Mouse (Mus musculus) neural tube, embryonic 12.5 days (tissue): ENCODE results near the gene Hs3st3a1. TPM values are rescaled to one million over a fixed set of nuclear protein-coding genes. Genes with fewer than 3 reads are reported as not detected.
A peak's percentile ranks its signal among the peaks of the same experiment; 100 is the strongest.

Source experiments
- ATAC-seq: fragments of 200-750 bp; cut with Nextera tagmentation; 2 replicates; pipeline ENCODE4 v1.8.0; 2017; ENCODE audit warnings: low read depth, mild to moderate bottlenecking, moderate TSS enrichment, moderate library complexity; ENCODE audit not compliant: low FRiP score
- H3K27ac ChIP-seq: fragments of 300-500 bp; sonication (generic); 2 replicates; pipeline ENCODE4 v1.5.1; 2016
- H3K27me3 ChIP-seq: fragments of 300-500 bp; sonication (generic); replicated peaks from 2 replicates; pipeline ENCODE4 v1.6.1; 2016; ENCODE audit warnings: mild to moderate bottlenecking
- H3K36me3 ChIP-seq: fragments of 300-500 bp; sonication (generic); 2 replicates; pipeline ENCODE4 v1.6.1; 2016; ENCODE audit warnings: mild to moderate bottlenecking
- H3K4me1 ChIP-seq: fragments of 300-500 bp; sonication (generic); 2 replicates; pipeline ENCODE4 v1.6.1; 2016
- H3K4me2 ChIP-seq: fragments of 300-500 bp; sonication (generic); replicated peaks from 2 replicates; pipeline ENCODE4 v1.6.1; 2016; ENCODE audit warnings: mild to moderate bottlenecking
- H3K4me3 ChIP-seq: fragments of 300-500 bp; sonication (generic); 2 replicates; pipeline ENCODE4 v1.5.1; 2016
- H3K9ac ChIP-seq: fragments of 300-500 bp; sonication (generic); 2 replicates; pipeline ENCODE4 v1.6.1; 2016; ENCODE audit warnings: mild to moderate bottlenecking
- H3K9me3 ChIP-seq: fragments of 300-500 bp; sonication (generic); 2 replicates; pipeline ENCODE4 v1.6.1; 2016; ENCODE audit warnings: mild to moderate bottlenecking
- WGBS: fragments of 180-500 bp; shearing (Covaris S2); methylation state at CpG from one replicate; pipeline ENCODE4 v1.1.7; 2016; 5-methylcytosine and 5-hydroxymethylcytosine counted together
- polyA plus RNA-seq: library from polyadenylated mRNA; unstranded; fragments of >200 nt; fragmentation: Nextera tagmentation; extraction: Ambion mirVana; gene quantifications from 2 replicates; pipeline ENCODE4 v1.2.1, GENCODE M21; 2016

Hs3st3a1 gene
- polyA plus RNA-seq, 1 experiment from 2014 or later: 1.7 TPM

DNA sequence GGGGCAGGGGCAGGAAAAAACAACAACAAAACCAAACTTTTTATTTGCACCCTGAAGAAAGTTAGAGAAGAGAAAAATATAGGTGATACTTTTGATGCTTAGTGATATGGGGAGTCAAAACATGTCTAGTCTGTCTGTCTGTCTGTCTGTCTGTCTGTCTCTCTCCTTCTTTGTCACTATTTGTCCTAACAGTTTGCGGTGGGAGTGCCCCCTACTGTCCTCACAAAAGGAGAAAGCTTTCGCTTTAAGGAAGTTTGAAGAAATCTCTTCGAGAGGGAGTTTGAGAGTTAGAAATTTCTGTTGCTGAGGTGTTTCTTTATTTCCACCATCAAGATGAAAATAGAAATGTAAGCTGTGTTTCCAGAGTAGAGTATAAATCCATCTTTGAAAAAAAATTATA, 3.8 kb downstream of the Hs3st3a1 start:
- H3K4me2 ChIP-seq: peak overlapping the region; percentile 20; the same call in 1 of the 2 replicates
- 36% methylated on average over 3 of the region's 3 CpGs for WGBS
- ATAC-seq: no peak
- no peak overlapping the region for H3K27ac ChIP-seq
- no peaks in the 10 kb centered on the region for H3K36me3 ChIP-seq
- H3K4me3 ChIP-seq: no peak overlapping the region
- no peak overlapping the region for H3K9ac ChIP-seq
- 0 out of 2 replicates have a peak, but pooled peaks cover 4% of the 10 kb centered on the region for H3K27me3 ChIP-seq
- H3K4me1 ChIP-seq: peaks cover 9% of the 10 kb centered on the region; the same call in 1 of the 2 replicates
- no peaks in the 10 kb centered on the region for H3K9me3 ChIP-seq

DNA sequence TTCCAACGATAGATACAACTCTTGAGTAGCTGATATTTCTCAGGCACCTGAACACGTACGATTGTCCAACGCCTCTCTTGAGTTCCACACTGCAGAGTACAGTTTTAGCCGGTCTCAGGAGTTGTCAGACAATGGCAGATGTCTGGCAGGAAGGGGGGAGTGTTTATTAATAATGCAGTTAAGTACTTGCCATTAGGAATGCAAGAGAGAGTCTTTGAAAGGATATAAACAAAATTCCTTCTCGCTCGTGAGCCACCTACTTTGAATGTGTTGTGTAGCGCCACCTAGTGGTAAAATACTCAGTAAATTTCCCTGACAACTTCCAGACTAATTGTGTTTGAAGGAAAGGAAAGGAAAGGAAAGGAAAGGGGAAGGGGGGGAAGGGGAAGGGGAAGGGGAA, 7.0 kb downstream of the Hs3st3a1 start:
- no peak overlapping the region for H3K4me3 ChIP-seq
- no peak overlapping the region for H3K9ac ChIP-seq
- no peaks in the 10 kb centered on the region for H3K9me3 ChIP-seq
- H3K27me3 ChIP-seq: 0 out of 2 replicates have a peak, but pooled peaks cover 4% of the 10 kb centered on the region
- WGBS: 39% methylated on average over 8 of the region's 8 CpGs
- no peak for ATAC-seq
- no peaks in the 10 kb centered on the region for H3K4me1 ChIP-seq
- H3K27ac ChIP-seq: no peak overlapping the region
- no peak overlapping the region for H3K4me2 ChIP-seq
- H3K36me3 ChIP-seq: no peaks in the 10 kb centered on the region

DNA sequence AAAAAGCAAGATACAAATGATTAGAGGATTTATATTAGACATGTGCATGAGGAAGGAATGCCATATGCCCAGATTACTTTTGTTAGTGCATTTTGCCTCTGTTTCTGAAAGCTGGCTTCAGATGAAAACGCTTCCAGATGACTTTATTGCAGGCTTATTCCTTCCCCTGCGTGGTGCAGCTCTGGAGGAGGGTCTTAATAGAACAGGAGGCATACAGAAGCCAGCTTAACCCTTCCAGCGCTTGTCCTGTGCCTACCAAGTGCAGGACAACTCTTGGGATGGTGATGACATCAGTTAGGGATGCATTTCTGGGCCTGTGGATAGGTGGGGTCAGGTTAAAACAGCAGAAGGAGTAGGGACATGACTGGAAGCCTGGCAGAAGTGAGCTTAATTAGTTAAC, 7.6 kb downstream of the Hs3st3a1 start:
- no peak overlapping the region for H3K9ac ChIP-seq
- H3K4me3 ChIP-seq: no peak overlapping the region
- no peaks in the 10 kb centered on the region for H3K4me1 ChIP-seq
- H3K27me3 ChIP-seq: 0 out of 2 replicates have a peak, but pooled peaks cover 2% of the 10 kb centered on the region
- no peaks in the 10 kb centered on the region for H3K9me3 ChIP-seq
- no peak overlapping the region for H3K4me2 ChIP-seq
- no peak for ATAC-seq
- no peaks in the 10 kb centered on the region for H3K36me3 ChIP-seq
- H3K27ac ChIP-seq: no peak overlapping the region
- WGBS: 30% methylated on average over 3 of the region's 3 CpGs

DNA sequence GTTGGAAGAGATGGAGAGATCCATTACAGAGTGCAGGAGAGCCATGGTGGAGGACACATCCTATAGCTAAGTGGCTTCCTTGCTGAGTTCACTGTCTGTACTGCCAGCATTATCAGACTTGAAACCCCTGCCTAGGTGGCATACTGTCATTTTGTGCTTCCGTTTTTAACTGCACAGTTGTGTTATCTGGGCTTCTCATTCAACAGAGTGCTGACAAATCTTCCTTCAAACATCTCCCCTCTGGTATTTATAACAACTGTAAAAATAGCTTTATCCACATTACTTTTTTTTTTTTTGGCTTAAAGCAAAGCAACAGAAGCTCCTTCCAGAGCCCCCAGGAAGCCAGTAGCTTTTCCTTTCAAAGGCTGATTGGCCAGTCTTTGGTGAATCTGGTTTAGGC, 10.1 kb downstream of the Hs3st3a1 start:
- Histone ChIP-seq H3K4me2 (no peak overlapping the region), H3K9me3 (no peaks in the 10 kb centered on the region), H3K36me3 (no peaks in the 10 kb centered on the region)

DNA sequence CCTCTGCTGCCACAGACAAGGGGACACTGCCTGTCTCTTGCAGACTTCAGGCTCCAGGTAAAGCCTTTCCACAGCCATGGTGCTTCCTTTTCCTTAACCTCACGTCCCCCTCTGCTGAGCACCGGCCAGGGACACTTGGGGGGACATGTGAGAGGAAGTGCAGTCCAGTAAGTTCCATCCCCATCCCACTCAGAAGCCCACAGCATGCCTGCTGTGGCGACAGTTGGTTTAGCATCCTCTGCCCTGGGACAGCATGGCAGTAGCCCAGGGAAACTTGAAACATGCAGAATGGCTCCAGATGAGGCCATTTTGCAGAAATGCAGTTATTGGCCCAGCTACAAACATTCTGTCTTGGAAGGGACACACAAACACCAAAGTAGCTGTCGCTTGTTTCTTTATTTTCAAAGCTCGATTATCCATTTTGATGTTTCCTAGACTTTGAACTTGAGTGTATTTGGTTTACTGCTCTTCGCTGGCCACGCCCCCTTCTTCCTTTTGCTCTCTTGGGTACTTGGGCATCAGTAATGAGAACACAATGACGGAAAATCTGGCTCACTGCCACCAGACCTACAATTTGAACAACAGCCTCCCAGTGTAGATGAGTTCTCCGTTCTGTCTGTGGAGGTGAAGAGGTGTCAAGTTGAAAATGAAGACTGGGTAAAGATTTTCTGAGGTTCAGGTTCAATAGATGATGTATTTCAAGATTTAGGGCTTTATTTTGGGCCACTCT, 13.6 kb downstream of the Hs3st3a1 start:
- no peak overlapping the region for H3K4me2 ChIP-seq
- no peaks in the 10 kb centered on the region for H3K36me3 ChIP-seq
- 73% methylated on average over 9 of the region's 9 CpGs for WGBS
- H3K9ac ChIP-seq: no peak overlapping the region
- H3K27ac ChIP-seq: no peak overlapping the region
- no peak for ATAC-seq
- no peak overlapping the region for H3K4me3 ChIP-seq
- H3K9me3 ChIP-seq: no peaks in the 10 kb centered on the region
- H3K4me1 ChIP-seq: no peaks in the 10 kb centered on the region
- no peaks in the 10 kb centered on the region for H3K27me3 ChIP-seq

More for the DNA sequence above, 10.1 kb downstream of the Hs3st3a1 start:
- WGBS: 89% methylated on average over 1 of the region's 1 CpGs
- ATAC-seq: no peak
- no peaks in the 10 kb centered on the region for H3K27me3 ChIP-seq
- H3K27ac ChIP-seq: no peak overlapping the region
- no peak overlapping the region for H3K4me3 ChIP-seq
- H3K9ac ChIP-seq: no peak overlapping the region
- H3K4me1 ChIP-seq: no peaks in the 10 kb centered on the region

DNA sequence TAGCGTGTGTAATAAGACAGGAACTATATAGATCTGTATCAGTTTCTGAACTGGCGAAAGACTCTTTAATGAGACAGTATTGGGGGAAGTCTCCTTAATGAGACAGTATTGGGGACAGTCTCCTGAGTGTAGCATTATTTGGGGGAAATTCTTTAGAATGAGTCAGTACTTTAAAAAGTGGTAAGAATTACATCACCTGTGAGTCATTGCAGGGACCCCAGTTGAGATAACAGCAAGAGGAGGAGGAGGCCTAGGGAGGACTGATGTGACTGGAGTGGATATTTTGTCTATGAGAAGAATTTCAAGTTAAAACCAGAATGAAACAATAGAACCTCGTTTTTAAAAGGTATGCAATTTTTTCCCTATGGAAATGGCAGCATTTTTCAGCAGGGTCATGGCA, 26.6 kb downstream of the Hs3st3a1 start:
- Histone ChIP-seq H3K36me3 (no peaks in the 10 kb centered on the region), H3K4me3 (no peak overlapping the region), H3K27ac (no peak overlapping the region), H3K9ac (no peak overlapping the region), H3K9me3 (no peaks in the 10 kb centered on the region), H3K27me3 (no peaks in the 10 kb centered on the region), H3K4me1 (no peaks in the 10 kb centered on the region), H3K4me2 (no peak overlapping the region)
- 84% methylated on average over 3 of the region's 3 CpGs for WGBS
- ATAC-seq: no peak

DNA sequence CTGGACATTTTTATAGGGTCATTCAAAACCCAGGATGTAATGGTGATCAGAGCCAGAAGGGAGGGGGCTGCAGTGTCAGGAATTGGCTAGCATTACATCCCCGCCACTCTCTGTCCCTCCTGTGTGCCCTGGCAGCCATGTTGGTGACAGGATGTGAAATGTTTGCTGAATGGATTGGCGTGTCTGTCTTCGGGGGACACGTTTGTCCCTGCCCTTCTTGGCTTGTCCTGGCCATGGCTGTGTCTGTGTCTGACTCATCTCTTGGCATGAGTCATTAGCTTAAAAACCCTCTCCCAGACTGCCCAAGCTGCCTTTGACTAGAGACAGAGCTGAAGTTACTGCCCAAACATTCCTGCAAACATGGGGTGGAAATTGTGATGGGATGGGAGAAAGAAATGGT, 33.6 kb downstream of the Hs3st3a1 start:
- ATAC-seq: no peak
- Histone ChIP-seq H3K4me3 (no peak overlapping the region), H3K9me3 (no peaks in the 10 kb centered on the region), H3K4me2 (no peak overlapping the region), H3K27me3 (no peaks in the 10 kb centered on the region), H3K9ac (no peak overlapping the region), H3K36me3 (no peaks in the 10 kb centered on the region), H3K4me1 (peaks cover 8% of the 10 kb centered on the region; the same call in 1 of the 2 replicates), H3K27ac (no peak overlapping the region)
- WGBS: 61% methylated on average over 4 of the region's 4 CpGs

DNA sequence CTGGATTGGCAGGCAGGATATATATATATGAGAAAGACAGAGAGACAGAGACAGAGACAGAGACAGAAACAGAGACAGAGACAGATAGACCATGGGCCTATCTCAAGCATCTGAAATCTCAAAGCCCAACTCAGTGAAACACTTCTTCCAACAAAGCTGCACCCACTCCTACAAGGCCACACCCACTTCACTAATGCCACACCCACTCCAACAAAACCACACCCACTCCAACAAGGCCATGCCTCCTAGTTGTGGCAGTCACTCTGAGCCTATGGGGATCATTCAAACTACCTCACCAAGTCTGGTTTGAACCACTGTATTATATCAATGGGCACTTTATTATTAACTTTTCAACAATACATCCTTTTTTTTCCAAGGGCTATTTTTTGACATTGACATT, 35.6 kb downstream of the Hs3st3a1 start:
- no peaks in the 10 kb centered on the region for H3K9me3 ChIP-seq
- H3K4me2 ChIP-seq: no peak overlapping the region
- no peak overlapping the region for H3K27ac ChIP-seq
- no peak for ATAC-seq
- H3K27me3 ChIP-seq: no peaks in the 10 kb centered on the region
- no peak overlapping the region for H3K9ac ChIP-seq
- H3K36me3 ChIP-seq: no peaks in the 10 kb centered on the region
- no peak overlapping the region for H3K4me3 ChIP-seq
- peaks cover 8% of the 10 kb centered on the region; the same call in 1 of the 2 replicates for H3K4me1 ChIP-seq

DNA sequence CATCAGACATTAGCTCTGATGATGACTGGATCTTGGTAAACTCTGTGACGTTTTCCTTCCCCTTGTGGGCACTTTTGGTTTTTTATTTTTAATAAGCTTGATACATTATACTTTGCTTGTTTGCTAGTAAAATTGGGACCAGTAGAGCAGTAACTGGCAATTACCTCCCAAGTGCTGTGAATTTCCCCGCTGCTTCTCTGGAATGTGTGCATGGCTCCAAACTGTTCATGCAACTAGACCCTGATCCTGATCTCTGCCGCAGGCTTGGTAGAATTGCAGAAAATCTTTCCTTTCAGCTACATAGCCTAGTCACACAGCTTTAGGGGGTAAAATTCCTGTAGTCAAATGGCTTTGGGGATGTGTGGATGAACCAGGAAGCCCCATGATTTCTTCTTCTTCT, 38.5 kb downstream of the Hs3st3a1 start:
- H3K27ac ChIP-seq: no peak overlapping the region
- H3K36me3 ChIP-seq: no peaks in the 10 kb centered on the region
- no peak for ATAC-seq
- 89% methylated on average over 3 of the region's 3 CpGs for WGBS
- H3K4me3 ChIP-seq: no peak overlapping the region
- H3K9me3 ChIP-seq: no peaks in the 10 kb centered on the region
- H3K4me1 ChIP-seq: peaks cover 3% of the 10 kb centered on the region; the same call in 1 of the 2 replicates
- no peak overlapping the region for H3K4me2 ChIP-seq
- H3K9ac ChIP-seq: no peak overlapping the region
- H3K27me3 ChIP-seq: no peaks in the 10 kb centered on the region

DNA sequence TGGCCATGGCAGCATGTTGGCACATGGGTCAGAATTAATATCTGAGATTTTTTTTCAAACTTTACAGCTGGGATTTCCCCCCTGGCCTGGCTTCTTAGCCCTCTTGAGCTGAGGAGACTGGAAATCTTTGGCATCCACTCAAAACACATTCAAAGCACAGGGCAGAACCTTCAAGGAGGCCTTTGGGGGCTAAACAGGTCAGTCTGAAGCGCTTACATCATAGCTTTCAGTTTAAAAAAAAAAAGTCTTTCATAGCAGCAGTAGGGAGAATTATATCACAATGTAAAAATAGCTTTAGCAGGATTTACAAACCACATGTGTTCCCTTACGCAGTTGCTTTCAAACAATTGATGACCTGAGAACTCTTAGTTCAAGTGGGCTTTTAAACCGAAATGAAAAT, 46.3 kb downstream of the Hs3st3a1 start:
- no peaks in the 10 kb centered on the region for H3K4me1 ChIP-seq
- no peak overlapping the region for H3K4me3 ChIP-seq
- H3K27me3 ChIP-seq: 0 out of 2 replicates have a peak, but pooled peaks cover 3% of the 10 kb centered on the region
- H3K4me2 ChIP-seq: no peak overlapping the region
- WGBS: 87% methylated on average over 3 of the region's 3 CpGs
- ATAC-seq: no peak
- H3K36me3 ChIP-seq: no peaks in the 10 kb centered on the region
- H3K27ac ChIP-seq: no peak overlapping the region
- no peak overlapping the region for H3K9ac ChIP-seq
- no peaks in the 10 kb centered on the region for H3K9me3 ChIP-seq

DNA sequence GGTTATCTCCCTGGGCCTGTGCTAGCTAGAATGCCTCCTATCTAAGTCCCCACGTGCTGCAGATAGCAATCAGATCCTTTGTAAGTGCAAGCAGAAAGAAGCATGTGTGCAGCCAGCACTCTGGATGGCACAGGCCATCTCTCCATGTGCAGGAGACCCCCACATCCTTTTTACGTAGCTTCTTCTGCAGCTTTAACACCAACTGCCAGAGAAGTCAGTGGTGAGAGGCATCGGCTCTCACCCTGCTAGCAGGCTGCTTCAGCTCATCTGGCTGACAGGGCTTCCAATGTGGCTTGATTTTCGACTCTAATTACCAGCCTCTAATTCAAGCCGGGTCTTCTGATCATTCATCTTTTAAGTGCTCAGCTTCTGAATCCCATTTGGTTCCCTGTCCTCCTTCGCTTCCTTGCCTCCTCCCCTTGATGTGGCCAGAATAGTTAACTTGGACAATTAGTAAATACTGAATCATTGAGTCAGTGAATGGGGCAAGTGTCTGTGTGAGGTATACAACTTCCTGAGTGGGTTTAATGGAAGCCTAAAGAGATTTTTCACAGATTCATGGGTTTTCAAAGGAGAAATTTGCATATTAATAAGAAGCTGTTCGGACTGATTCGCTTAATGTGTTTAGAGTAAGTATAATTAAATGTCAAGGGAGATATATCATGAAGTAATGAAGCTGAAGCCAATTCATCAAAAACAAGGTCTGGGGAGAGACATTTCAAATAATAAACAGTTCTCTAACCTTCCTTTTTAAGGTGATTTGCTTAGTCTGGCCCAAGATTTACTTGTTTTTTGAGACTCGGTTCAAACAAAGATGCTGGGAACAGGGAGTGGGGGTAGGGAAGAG, 54.7 kb downstream of the Hs3st3a1 start:
- Histone ChIP-seq H3K27ac (no peak overlapping the region), H3K9me3 (no peaks in the 10 kb centered on the region), H3K9ac (no peak overlapping the region), H3K4me2 (peak overlapping the region; percentile 32), H3K27me3 (0 out of 2 replicates have a peak, but pooled peaks cover 3% of the 10 kb centered on the region), H3K36me3 (no peaks in the 10 kb centered on the region), H3K4me3 (no peak overlapping the region), H3K4me1 (peaks cover 22% of the 10 kb centered on the region)
- WGBS: 18% methylated on average over 9 of the region's 9 CpGs
- ATAC-seq: peak; percentile 74

DNA sequence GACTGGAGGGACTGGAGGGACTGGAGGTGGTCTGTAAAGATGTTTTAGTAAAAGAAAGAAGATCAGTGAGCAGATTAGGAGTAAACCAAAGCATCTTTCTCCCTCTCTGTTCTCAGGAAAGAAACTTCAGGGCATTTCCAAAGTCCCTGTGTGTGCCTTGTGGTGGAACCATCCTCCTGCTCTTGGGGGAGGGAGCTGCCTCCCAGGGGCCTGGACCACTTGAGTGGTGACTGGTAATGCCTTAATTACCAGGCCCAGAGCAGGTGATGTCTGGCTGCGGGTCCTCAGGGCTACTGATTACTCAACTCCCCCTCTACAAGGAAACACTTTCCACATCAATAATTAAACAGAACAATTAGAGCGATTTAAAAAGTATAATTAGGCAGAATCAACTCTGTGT, 59.3 kb downstream of the Hs3st3a1 start:
- 56% methylated on average over 2 of the region's 2 CpGs for WGBS
- Histone ChIP-seq H3K27me3 (no peaks in the 10 kb centered on the region), H3K9ac (no peak overlapping the region), H3K36me3 (no peaks in the 10 kb centered on the region), H3K4me3 (no peak overlapping the region), H3K9me3 (no peaks in the 10 kb centered on the region), H3K27ac (no peak overlapping the region), H3K4me2 (no peak overlapping the region), H3K4me1 (peaks cover 5% of the 10 kb centered on the region)
- no peak for ATAC-seq
